ENCODE assay signal across 8 mouse cellular contexts in the genomic region with DNA sequence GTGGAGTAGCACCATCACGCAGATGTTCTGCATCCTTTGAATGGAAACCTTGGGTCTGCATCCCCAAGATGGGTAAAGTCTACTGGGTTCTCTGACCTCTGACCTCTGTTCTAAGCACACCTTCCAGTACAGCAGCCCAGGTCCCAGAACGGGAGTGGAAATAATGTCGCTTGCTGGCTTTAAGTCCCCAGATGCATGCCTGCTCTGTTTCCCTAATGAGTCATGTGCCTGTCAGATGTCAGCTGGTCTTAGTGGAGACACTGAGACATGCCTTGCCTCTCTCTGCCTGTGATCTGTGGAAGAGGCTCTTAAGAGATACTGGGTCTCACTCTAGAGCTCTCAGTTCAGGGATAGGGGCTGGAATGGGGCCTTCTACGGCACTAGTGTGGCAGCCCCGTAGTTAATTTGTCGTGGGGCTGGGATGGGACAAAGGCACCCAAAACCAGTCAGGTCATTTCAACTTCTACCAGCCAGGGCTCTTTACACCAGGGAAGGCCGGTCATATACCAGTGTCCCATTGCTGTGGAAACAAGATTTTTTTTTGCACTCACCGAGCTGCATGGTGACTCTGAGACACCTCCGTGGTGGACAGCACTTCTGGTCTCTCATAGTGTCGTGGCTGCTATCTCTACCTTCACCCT.
A peak's percentile ranks its signal among the peaks of the same experiment; 100 is the strongest.
DNase-seq lines count a peak whose midpoint lies in the region; ATAC-seq and TF ChIP-seq lines count a peak whose summit lies in the region.

No protein-coding gene starts in this region.

- no peak overlapping the region for H3K9ac ChIP-seq in CH12.LX (ENCODE audit: insufficient read depth, low read depth)
- peak overlapping the region; percentile 54 for H3K9ac ChIP-seq in heart, embryonic 11.5 days (ENCODE audit: low read depth, low read length)
- H3K9ac ChIP-seq in liver, embryonic 16.5 days (ENCODE audit: low read depth, low read length): no peak overlapping the region

- WGBS in cerebellum, adult 2 months: 33% methylated on average over 10 of the region's 10 CpGs
- WGBS in heart, embryonic 11.5 days (ENCODE audit: insufficient replicate concordance): 25% methylated on average over 10 of the region's 10 CpGs
- WGBS in liver, embryonic 16.5 days (ENCODE audit: insufficient replicate concordance): 51% methylated on average over 10 of the region's 10 CpGs

- H3K27me3 ChIP-seq in cerebellum, adult 2 months (ENCODE audit: control insufficient read depth, insufficient read depth, low read length): no peaks in the 10 kb centered on the region
- no peaks in the 10 kb centered on the region for H3K27me3 ChIP-seq in CH12.LX (replicated peaks)
- no peaks in the 10 kb centered on the region for H3K27me3 ChIP-seq in heart, embryonic 11.5 days (ENCODE audit: control insufficient read depth, insufficient read depth, low read length)
- H3K27me3 ChIP-seq in liver, embryonic 16.5 days (ENCODE audit: control insufficient read depth, insufficient read depth, low read depth, low read length): no peaks in the 10 kb centered on the region

- in situ Hi-C loops in CH12.LX (cut with MboI; ENCODE audit: low pct_ligation_motif_present, low pct_unique_long_range_greater_than_20kb, low sequenced_read_pairs): no loop called here

- TF ChIP-seq CTCF in cerebellum, adult 2 months (IDR thresholded peaks at IDR 0.05; ENCODE audit: borderline replicate concordance, insufficient read depth, low read depth, low read length): no peak
- no peak for TF ChIP-seq CTCF in CH12.LX (conservative IDR thresholded peaks at IDR 0.05 in 1 of 2, IDR thresholded peaks at IDR 0.05 in 1 of 2; ENCODE audit: low read depth in 2 of 2, low read length in 2 of 2)

- no peaks in the 10 kb centered on the region for H3K79me2 ChIP-seq in CH12.LX (replicated peaks; ENCODE audit: control insufficient read depth, extremely low read depth, insufficient read depth, poor library complexity, severe bottlenecking)

- DNase-seq in cerebellum, adult 2 months: no peak
- DNase-seq in cerebellum, postnatal 36 days: no peak
- DNase-seq in CH12.LX (ENCODE audit: extremely low read depth): peak; percentile 60
- DNase-seq in right cerebral cortex, adult 18-20 months: no peak
- DNase-seq in left cerebral cortex, adult 9 months (ENCODE audit: low spot score in 2 of 2): no peak
- DNase-seq in layer of hippocampus, adult 8-10 months (ENCODE audit: low spot score in 2 of 2): no peak

- no peak overlapping the region for H3K4me2 ChIP-seq in CH12.LX (ENCODE audit: insufficient read depth, low read depth, poor library complexity, severe bottlenecking)
- H3K4me2 ChIP-seq in heart, embryonic 11.5 days: peak overlapping the region; percentile 34
- H3K4me2 ChIP-seq in liver, embryonic 16.5 days (ENCODE audit: low read depth, low read length): no peak overlapping the region

- H3K9me3 ChIP-seq in CH12.LX (replicated peaks; ENCODE audit: low read length): no peaks in the 10 kb centered on the region
- H3K9me3 ChIP-seq in heart, embryonic 11.5 days (replicated peaks; ENCODE audit: control insufficient read depth, low read length): no peaks in the 10 kb centered on the region
- H3K9me3 ChIP-seq in liver, embryonic 16.5 days (replicated peaks; ENCODE audit: control insufficient read depth, low read length): no peaks in the 10 kb centered on the region

- no peak for TF ChIP-seq POLR2A in cerebellum, adult 2 months (IDR thresholded peaks at IDR 0.05; ENCODE audit: borderline replicate concordance, insufficient read depth, low read length)
- no peak for TF ChIP-seq POLR2A in CH12.LX (IDR thresholded peaks at IDR 0.05; ENCODE audit: low read depth, low read length)

- H3K36me3 ChIP-seq in CH12.LX (replicated peaks in 1 of 2; ENCODE audit: control insufficient read depth in 1 of 2, insufficient read depth in 1 of 2, low read length in 1 of 2): peaks cover 41 to 67% of the 10 kb centered on the region in 2 experiments
- peaks cover 7% of the 10 kb centered on the region; the same call in 1 of the 2 replicates for H3K36me3 ChIP-seq in heart, embryonic 11.5 days (ENCODE audit: control insufficient read depth, insufficient read depth, low read length)
- H3K36me3 ChIP-seq in liver, embryonic 16.5 days (ENCODE audit: control insufficient read depth, insufficient read depth): peaks cover 5% of the 10 kb centered on the region; the same call in 1 of the 2 replicates

- peak overlapping the region; percentile 67 for H3K27ac ChIP-seq in cerebellum, adult 2 months (ENCODE audit: insufficient read depth, low read length)
- H3K27ac ChIP-seq in CH12.LX (ENCODE audit: insufficient read depth, low read depth): peak overlapping the region; percentile 36; the same call in 1 of the 2 replicates
- H3K27ac ChIP-seq in heart, embryonic 11.5 days (ENCODE audit: low read depth, low read length): peak overlapping the region; percentile 92
- H3K27ac ChIP-seq in liver, embryonic 16.5 days (ENCODE audit: low read length): peak overlapping the region; percentile 47

- ATAC-seq in heart, embryonic 11.5 days (replicated peaks; ENCODE audit: insufficient number of reproducible peaks, low FRiP score, low TSS enrichment): no peak
- ATAC-seq in liver, embryonic 16.5 days (ENCODE audit: low read depth): no peak

- no peak overlapping the region for H3K4me3 ChIP-seq in cerebellum, adult 2 months (replicated peaks; ENCODE audit: insufficient read depth, low read depth, low read length)
- no peak overlapping the region for H3K4me3 ChIP-seq in CH12.LX (replicated peaks in 1 of 3; ENCODE audit: low read depth in 2 of 3, low read length in 2 of 3, poor library complexity in 1 of 3)
- no peak overlapping the region for H3K4me3 ChIP-seq in heart, embryonic 11.5 days (ENCODE audit: low read depth, low read length)
- H3K4me3 ChIP-seq in liver, embryonic 16.5 days (ENCODE audit: low read depth, low read length): no peak overlapping the region

- dilution Hi-C loops in CH12.LX (cut with MboI; ENCODE audit: extremely low pct_ligation_motif_present, extremely low pct_unique_long_range_greater_than_20kb, low sequenced_read_pairs): no loop called here

- TF ChIP-seq RAD21 in CH12.LX (IDR thresholded peaks at IDR 0.05; ENCODE audit: low read depth, low read length): no peak

- peaks cover 65% of the 10 kb centered on the region for H3K4me1 ChIP-seq in cerebellum, adult 2 months (ENCODE audit: control insufficient read depth, insufficient read depth, low read length)
- peaks cover 31 to 70% of the 10 kb centered on the region in 2 experiments for H3K4me1 ChIP-seq in CH12.LX (ENCODE audit: control insufficient read depth in 1 of 2, insufficient read depth in 2 of 2)
- H3K4me1 ChIP-seq in heart, embryonic 11.5 days (ENCODE audit: control insufficient read depth, insufficient read depth, low read length): peaks cover 56% of the 10 kb centered on the region
- peaks cover 6% of the 10 kb centered on the region for H3K4me1 ChIP-seq in liver, embryonic 16.5 days (ENCODE audit: control insufficient read depth, low read depth, low read length)

- 0 out of 2 replicates have a peak, but pooled peaks have one; percentile 39 for TF ChIP-seq EP300 in CH12.LX (IDR thresholded peaks at IDR 0.05; ENCODE audit: low read length)

TF ChIP-seq in CH12.LX, 34 proteins besides CTCF, POLR2A, EP300 and RAD21:
- peak; percentile 89 for TF ChIP-seq ETS1 (conservative IDR thresholded peaks at IDR 0.05; ENCODE audit: low read depth, low read length)
- peak; percentile 27; the same call in 1 of the 2 replicates for TF ChIP-seq USF1 (IDR thresholded peaks at IDR 0.05; ENCODE audit: low read depth, low read length)
- peak; percentile 26; the same call in 1 of the 2 replicates for TF ChIP-seq MAX (IDR thresholded peaks at IDR 0.05; ENCODE audit: low read length)
- peak; percentile 47; the same call in 1 of the 2 replicates for TF ChIP-seq SIN3A (IDR thresholded peaks at IDR 0.05; ENCODE audit: low read length)
- 0 out of 2 replicates have a peak, but pooled peaks have one; percentile 15 for TF ChIP-seq USF2 (conservative IDR thresholded peaks at IDR 0.05; ENCODE audit: low read depth, low read length)
- no peak for TF ChIP-seq SMC3 (IDR thresholded peaks at IDR 0.05; ENCODE audit: low read depth, low read length)
- TF ChIP-seq BHLHE40 (IDR thresholded peaks at IDR 0.05; ENCODE audit: low read depth, low read length): peak; percentile 78
- TF ChIP-seq CHD2 (IDR thresholded peaks at IDR 0.05; ENCODE audit: low read length): no peak

Comparison
In these comparisons a context has a peak if more than half of its experiments do, and no peak if none do; other contexts are left out.
1. H3K27ac ChIP-seq: peak in every context shown above with its lines; median percentile 92 in heart, embryonic 11.5 days; 67 in cerebellum, adult 2 months; 47 in liver, embryonic 16.5 days; 36 in CH12.LX.